Mouse (Mus musculus): ENCODE measurements at regions not wholly inside any gene's neighbourhood (a gene's known extent, or its start where the extent isn't known, plus 50 kb on each side); places are given as distances from the start of the nearest gene placed in this dataset.
"Not testable (repeated sequence)": the region's sequence is repeated elsewhere in the genome, so short reads cannot be mapped to it uniquely, and the experiment has no call there.

GRCm38 (mm10) chr12:119102106-119102505, 135.9 kb upstream of the Abcb5 start:
- not testable (repeated sequence) for DNase-seq

GRCm38 (mm10) chr12:119099736-119100135, 133.5 kb upstream of the Abcb5 start:
- no peak for DNase-seq

- DNase-seq = no peak
Measured at GRCm38 (mm10) chr12:119097814-119098213, 131.6 kb upstream of the Abcb5 start.

- no peak for DNase-seq
Measured at GRCm38 (mm10) chr12:119094314-119094713, 128.1 kb upstream of the Abcb5 start.

GRCm38 (mm10) chr12:119093402-119093801, 127.2 kb upstream of the Abcb5 start:
- peak; percentile 2 to 3 for DNase-seq

GRCm38 (mm10) chr12:119089292-119089691, 123.1 kb upstream of the Abcb5 start:
- no peak for DNase-seq

- DNase-seq = no peak
Measured at GRCm38 (mm10) chr12:119088666-119089065, 122.4 kb upstream of the Abcb5 start.

GRCm38 (mm10) chr12:119084814-119085213, 118.6 kb upstream of the Abcb5 start:
- DNase-seq = no peak

- DNase-seq = no peak
Measured at GRCm38 (mm10) chr12:119082781-119083180, 116.6 kb upstream of the Abcb5 start.

GRCm38 (mm10) chr12:119075825-119076224, 109.6 kb upstream of the Abcb5 start:
- DNase-seq = no peak

- DNase-seq = no peak
Measured at GRCm38 (mm10) chr12:119074742-119075478, 108.7 kb upstream of the Abcb5 start.

- no peak for DNase-seq
Measured at GRCm38 (mm10) chr12:119074147-119074546, 107.9 kb upstream of the Abcb5 start.

GRCm38 (mm10) chr12:119070963-119071362, 104.7 kb upstream of the Abcb5 start:
- DNase-seq = no peak

GRCm38 (mm10) chr12:119070446-119070845, 104.2 kb upstream of the Abcb5 start:
- DNase-seq = no peak

- no peak for DNase-seq
Measured at GRCm38 (mm10) chr12:119069747-119070146, 103.5 kb upstream of the Abcb5 start.

- DNase-seq = no peak
Measured at GRCm38 (mm10) chr12:119068079-119068478, 101.9 kb upstream of the Abcb5 start.

- DNase-seq = no peak
Measured at GRCm38 (mm10) chr12:119062931-119063330, 96.7 kb upstream of the Abcb5 start.

- DNase-seq = no peak
Measured at GRCm38 (mm10) chr12:119062490-119062889, 96.3 kb upstream of the Abcb5 start.

GRCm38 (mm10) chr12:119054560-119054959, 88.3 kb upstream of the Abcb5 start:
- no peak for DNase-seq

GRCm38 (mm10) chr12:119051692-119052379, 85.6 kb upstream of the Abcb5 start:
- no peak for DNase-seq

- DNase-seq = no peak
Measured at GRCm38 (mm10) chr12:119038306-119038705, 72.1 kb upstream of the Abcb5 start.

GRCm38 (mm10) chr12:119034828-119035227, 68.6 kb upstream of the Abcb5 start:
- DNase-seq = no peak

GRCm38 (mm10) chr12:119028711-119029110, 62.5 kb upstream of the Abcb5 start:
- DNase-seq = no peak

- no peak for DNase-seq
Measured at GRCm38 (mm10) chr12:119028161-119028560, 61.9 kb upstream of the Abcb5 start.
